Mouse (Mus musculus) midbrain, embryonic 13.5 days (tissue): Measurements from ENCODE around the gene Lrrc29. TPM values are rescaled to one million over a fixed set of nuclear protein-coding genes. Genes with fewer than 3 reads are reported as not detected.

Experiments
- ATAC-seq: fragments of 200-750 bp; cut with Nextera tagmentation; 2 replicates; pipeline ENCODE4 v1.8.0; 2017; ENCODE audit warnings: mild to moderate bottlenecking, moderate TSS enrichment, moderate library complexity
- H3K27ac ChIP-seq: fragments of 300-500 bp; sonication (generic); 2 replicates; pipeline ENCODE4 v1.5.1; 2015; ENCODE audit warnings: inconsistent platforms, mild to moderate bottlenecking, moderate library complexity
- H3K27me3 ChIP-seq: fragments of 300-500 bp; sonication (generic); 2 replicates; pipeline ENCODE4 v1.6.1; 2015; ENCODE audit warnings: mild to moderate bottlenecking, inconsistent platforms
- H3K36me3 ChIP-seq: fragments of 300-500 bp; sonication (generic); 2 replicates; pipeline ENCODE4 v1.6.1; 2015; ENCODE audit warnings: mild to moderate bottlenecking, inconsistent platforms
- H3K4me1 ChIP-seq: fragments of 300-500 bp; sonication (generic); replicated peaks from 2 replicates; pipeline ENCODE4 v1.6.1; 2015; ENCODE audit warnings: inconsistent platforms
- H3K4me2 ChIP-seq: fragments of 300-500 bp; sonication (generic); replicated peaks from 2 replicates; pipeline ENCODE4 v1.6.1; 2015; ENCODE audit warnings: moderate library complexity, mild to moderate bottlenecking, inconsistent platforms
- H3K4me3 ChIP-seq: fragments of 300-500 bp; sonication (generic); replicated peaks from 2 replicates; pipeline ENCODE4 v1.5.1; 2015; ENCODE audit warnings: mild to moderate bottlenecking, inconsistent platforms
- H3K9ac ChIP-seq: fragments of 300-500 bp; sonication (generic); replicated peaks from 2 replicates; pipeline ENCODE4 v1.6.1; 2015; ENCODE audit warnings: mild to moderate bottlenecking, inconsistent platforms
- H3K9me3 ChIP-seq: fragments of 300-500 bp; sonication (generic); 2 replicates; pipeline ENCODE4 v1.6.1; 2016; ENCODE audit warnings: mild to moderate bottlenecking, inconsistent platforms
- WGBS: fragments of 180-500 bp; shearing (Covaris S2); methylation state at CpG from one replicate; pipeline ENCODE4 v1.1.7; 2015; 5-methylcytosine and 5-hydroxymethylcytosine counted together
- polyA plus RNA-seq: library from polyadenylated mRNA; unstranded; fragments of >200 nt; fragmentation: Nextera tagmentation; extraction: Ambion mirVana; gene quantifications from 2 replicates; pipeline ENCODE4 v1.2.1, GENCODE M21; 2015

Gene Lrrc29
- 0.98 and 1.1 TPM in 2 replicates for polyA plus RNA-seq

- under 1% methylated on average over 36 of the region's 36 CpGs for WGBS
Observed at GRCm38 (mm10) chr8:105326141-105326672, at the start of gene Lrrc29, which contains the start of gene Tmem208. Gene Lrrc29, minus strand, starts transcription at chr8:105326278. Gene Tmem208, plus strand, starts transcription at chr8:105326354.

GRCm38 (mm10) chr8:105374513-105374966 is 48.5 kb upstream of the Lrrc29 start:
- peak overlapping the region; percentile 45 for H3K4me2 ChIP-seq
- no peak overlapping the region for H3K27ac ChIP-seq
- peak; percentile 46; the same call in 1 of the 2 replicates for ATAC-seq
- H3K4me3 ChIP-seq, result peak overlapping the region; percentile 12; the same call in 1 of the 2 replicates
- H3K27me3 ChIP-seq, result no peaks in the 10 kb centered on the region
- H3K4me1 ChIP-seq, result peaks cover 8% of the 10 kb centered on the region
- 25% methylated on average over 33 of the region's 33 CpGs for WGBS
- H3K36me3 ChIP-seq, result no peaks in the 10 kb centered on the region
- no peaks in the 10 kb centered on the region for H3K9me3 ChIP-seq
- H3K9ac ChIP-seq, result 0 out of 2 replicates have a peak overlapping the region, but pooled peaks have one; percentile 29

More at GRCm38 (mm10) chr8:105326141-105326672, at the start of gene Lrrc29, which contains the start of gene Tmem208:
- Histone ChIP-seq H3K4me1 (peaks cover 25% of the 10 kb centered on the region), H3K9me3 (no peaks in the 10 kb centered on the region), H3K36me3 (peaks cover 47% of the 10 kb centered on the region), H3K4me3 (peak within 1 kb of the TSS; percentile 76), H3K4me2 (peak within 1 kb of the TSS; percentile 87), H3K27me3 (no peaks in the 10 kb centered on the region), H3K9ac (peak within 1 kb of the TSS; percentile 85), H3K27ac (peak within 1 kb of the TSS; percentile 79)
- peak; percentile 95 for ATAC-seq

GRCm38 (mm10) chr8:105373032-105373431 is 47.0 kb upstream of the Lrrc29 start, which contains the start of gene Plekhg4:
Gene Plekhg4, plus strand, starts transcription at chr8:105373274.
- Histone ChIP-seq H3K4me2 (peak within 1 kb of the TSS; percentile 45), H3K9ac (no peak within 1 kb of the TSS), H3K27me3 (no peaks in the 10 kb centered on the region), H3K9me3 (no peaks in the 10 kb centered on the region), H3K36me3 (peaks cover 6% of the 10 kb centered on the region), H3K27ac (no peak within 1 kb of the TSS), H3K4me1 (peaks cover 8% of the 10 kb centered on the region), H3K4me3 (no peak within 1 kb of the TSS)
- no peak for ATAC-seq
- 59% methylated on average over 2 of the region's 2 CpGs for WGBS

GRCm38 (mm10) chr8:105372473-105372872 is 46.4 kb upstream of the Lrrc29 start:
- H3K9ac ChIP-seq, result no peak overlapping the region
- no peak for ATAC-seq
- peaks cover 6% of the 10 kb centered on the region for H3K36me3 ChIP-seq
- H3K27me3 ChIP-seq, result no peaks in the 10 kb centered on the region
- 71% methylated on average over 9 of the region's 9 CpGs for WGBS
- H3K4me2 ChIP-seq, result no peak overlapping the region
- H3K27ac ChIP-seq, result no peak overlapping the region
- peaks cover 8% of the 10 kb centered on the region for H3K4me1 ChIP-seq
- no peaks in the 10 kb centered on the region for H3K9me3 ChIP-seq
- H3K4me3 ChIP-seq, result no peak overlapping the region

DNA sequence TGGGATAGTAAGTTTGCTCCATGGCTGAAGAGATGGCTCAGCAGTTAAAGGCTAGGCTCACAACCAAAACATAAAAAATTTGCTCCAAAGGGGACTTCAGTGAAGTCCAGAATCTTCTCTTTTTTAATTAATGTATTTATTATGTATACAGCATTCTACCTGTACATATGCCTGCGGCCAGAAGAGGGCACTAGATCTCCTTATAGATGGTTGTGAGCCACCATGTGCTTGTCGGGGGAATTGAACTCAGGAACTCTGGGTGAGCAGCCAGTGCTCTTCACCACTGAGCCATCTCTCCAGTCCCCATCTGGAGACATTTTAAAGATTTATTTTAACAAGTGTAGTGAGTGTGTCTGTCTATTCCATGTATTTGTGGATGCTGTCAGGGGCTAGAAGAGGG is 41.0 kb upstream of the Lrrc29 start:
- H3K36me3 ChIP-seq, result peaks cover 41% of the 10 kb centered on the region
- no peak overlapping the region for H3K4me3 ChIP-seq
- no peaks in the 10 kb centered on the region for H3K27me3 ChIP-seq
- H3K9ac ChIP-seq, result no peak overlapping the region
- no peak overlapping the region for H3K27ac ChIP-seq
- ATAC-seq, result no peak
- H3K4me2 ChIP-seq, result no peak overlapping the region
- H3K4me1 ChIP-seq, result no peaks in the 10 kb centered on the region
- H3K9me3 ChIP-seq, result no peaks in the 10 kb centered on the region
- 78% methylated on average over 2 of the region's 2 CpGs for WGBS

DNA sequence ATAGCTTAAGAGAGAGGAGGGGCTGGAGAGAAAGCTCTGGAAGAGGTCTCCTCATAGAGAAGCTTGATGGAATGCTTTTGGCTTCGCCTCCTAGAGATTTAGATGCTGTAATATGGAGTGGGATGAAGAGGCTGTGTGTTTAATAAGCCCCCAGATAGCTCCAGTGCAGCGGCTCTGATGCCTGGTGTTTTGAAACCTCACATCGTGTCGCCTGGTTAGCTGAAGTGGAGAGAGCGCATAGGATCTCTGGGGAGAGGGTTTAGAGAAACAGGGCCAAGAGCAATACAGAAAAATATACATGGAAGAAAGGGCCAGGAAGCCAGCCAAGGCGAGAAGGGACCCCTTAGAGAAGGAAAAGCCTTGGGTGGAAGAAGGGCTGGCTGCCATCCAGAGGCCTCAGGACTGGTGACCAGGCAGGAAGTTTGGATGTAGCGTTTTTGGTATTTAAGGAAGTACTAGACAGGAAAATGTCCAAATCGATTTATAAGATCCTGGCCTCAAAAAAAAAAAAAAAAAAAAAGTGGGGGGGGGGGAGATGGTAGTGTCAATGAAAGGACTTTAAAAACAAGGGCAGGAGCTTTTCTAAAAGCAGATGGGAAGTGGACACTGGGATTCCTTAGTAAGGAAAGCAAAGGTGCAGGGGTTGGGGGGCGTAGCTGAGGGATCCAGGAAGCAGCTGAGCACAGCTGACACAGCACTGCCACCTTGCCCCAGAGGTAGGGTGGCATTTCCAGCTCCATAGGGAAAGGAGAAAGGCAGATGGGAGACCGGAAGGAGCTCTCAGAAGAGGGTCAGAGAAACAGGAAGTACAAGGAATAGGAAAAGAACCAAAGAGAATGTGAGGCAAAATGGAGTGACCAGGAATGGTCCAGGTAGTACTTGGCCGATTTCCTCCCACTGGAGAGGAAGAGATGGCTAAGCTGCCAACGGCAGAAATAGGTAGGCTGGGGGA is 35.9 kb upstream of the Lrrc29 start:
- ATAC-seq, result no peak
- Histone ChIP-seq H3K36me3 (peaks cover 38% of the 10 kb centered on the region), H3K27ac (no peak overlapping the region; the same call in 1 of the 2 replicates), H3K4me1 (no peaks in the 10 kb centered on the region), H3K9me3 (no peaks in the 10 kb centered on the region), H3K27me3 (no peaks in the 10 kb centered on the region), H3K4me3 (no peak overlapping the region), H3K9ac (no peak overlapping the region), H3K4me2 (no peak overlapping the region)
- 84% methylated on average over 12 of the region's 12 CpGs for WGBS

GRCm38 (mm10) chr8:105359646-105360045 is 33.6 kb upstream of the Lrrc29 start:
- Histone ChIP-seq H3K27me3 (no peaks in the 10 kb centered on the region), H3K4me3 (no peak overlapping the region), H3K36me3 (peaks cover 32% of the 10 kb centered on the region), H3K4me2 (no peak overlapping the region), H3K9ac (no peak overlapping the region), H3K4me1 (no peaks in the 10 kb centered on the region; the same call in 1 of the 2 replicates), H3K27ac (no peak overlapping the region), H3K9me3 (no peaks in the 10 kb centered on the region)
- 35% methylated on average over 4 of the region's 4 CpGs for WGBS
- ATAC-seq, result peak; percentile 47; the same call in 1 of the 2 replicates

GRCm38 (mm10) chr8:105359208-105359607 is 33.1 kb upstream of the Lrrc29 start:
- WGBS, result 67% methylated on average over 15 of the region's 15 CpGs
- ATAC-seq, result peak; percentile 44; the same call in 1 of the 2 replicates
- no peak overlapping the region for H3K9ac ChIP-seq

DNA sequence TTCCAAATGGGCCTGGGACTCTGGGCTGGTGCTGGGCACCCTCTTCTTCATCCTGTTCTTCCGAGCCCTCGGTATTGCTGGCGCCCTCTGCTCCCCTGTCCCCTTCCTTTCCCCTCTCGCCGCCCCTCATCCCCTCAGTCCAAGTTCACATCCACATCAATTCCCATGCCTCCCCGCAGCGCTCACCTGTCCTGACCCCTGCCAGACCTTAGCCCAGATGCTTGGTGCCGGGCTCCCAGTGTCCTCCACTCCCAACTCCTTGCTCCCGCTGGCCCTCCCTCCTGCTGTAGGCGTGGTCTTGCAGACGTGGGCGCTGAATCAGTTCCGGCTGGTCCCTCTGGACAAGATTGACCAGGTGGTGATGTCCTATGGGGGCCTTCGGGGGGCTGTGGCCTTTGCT is 30.6 kb upstream of the Lrrc29 start:
- ATAC-seq, result no peak
- Histone ChIP-seq H3K4me3 (no peak overlapping the region), H3K4me1 (no peaks in the 10 kb centered on the region; the same call in 1 of the 2 replicates), H3K27me3 (no peaks in the 10 kb centered on the region), H3K9me3 (no peaks in the 10 kb centered on the region), H3K9ac (no peak overlapping the region), H3K27ac (no peak overlapping the region), H3K36me3 (peaks cover 16% of the 10 kb centered on the region), H3K4me2 (no peak overlapping the region)
- 89% methylated on average over 14 of the region's 14 CpGs for WGBS

More at GRCm38 (mm10) chr8:105359208-105359607, 33.1 kb upstream of the Lrrc29 start:
- H3K4me3 ChIP-seq, result no peak overlapping the region
- no peak overlapping the region for H3K27ac ChIP-seq
- no peaks in the 10 kb centered on the region for H3K9me3 ChIP-seq
- no peak overlapping the region for H3K4me2 ChIP-seq
- H3K36me3 ChIP-seq, result peaks cover 28% of the 10 kb centered on the region
- no peaks in the 10 kb centered on the region for H3K27me3 ChIP-seq
- H3K4me1 ChIP-seq, result no peaks in the 10 kb centered on the region; the same call in 1 of the 2 replicates

- H3K36me3 ChIP-seq, result peaks cover 16% of the 10 kb centered on the region
- no peak overlapping the region for H3K27ac ChIP-seq
- no peaks in the 10 kb centered on the region for H3K9me3 ChIP-seq
- H3K9ac ChIP-seq, result no peak overlapping the region
- ATAC-seq, result no peak
- 57% methylated on average over 26 of the region's 26 CpGs for WGBS
- H3K4me1 ChIP-seq, result peaks cover 6% of the 10 kb centered on the region
- H3K4me3 ChIP-seq, result no peak overlapping the region
- H3K4me2 ChIP-seq, result no peak overlapping the region
- H3K27me3 ChIP-seq, result 0 out of 2 replicates have a peak, but pooled peaks cover 3% of the 10 kb centered on the region
Observed at GRCm38 (mm10) chr8:105355179-105356024, 29.3 kb upstream of the Lrrc29 start.

DNA sequence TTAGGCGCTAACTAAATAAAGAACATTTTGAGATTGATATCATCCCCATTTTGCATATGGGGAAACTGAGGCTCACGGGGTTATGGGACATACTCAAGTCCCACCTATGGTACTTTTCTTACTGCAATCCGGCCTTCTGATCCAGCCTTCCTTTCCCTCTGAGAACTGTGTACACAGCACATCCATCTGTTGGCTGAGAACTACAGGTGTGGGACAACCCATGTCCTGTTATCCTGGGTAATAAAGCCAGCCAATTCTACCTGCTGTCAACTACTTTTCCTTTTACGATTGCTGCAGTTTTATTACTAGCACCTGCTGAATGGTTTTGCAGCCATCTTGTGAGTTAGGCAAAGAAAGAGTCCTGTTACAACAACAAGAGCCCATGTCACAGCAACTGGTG is 28.5 kb upstream of the Lrrc29 start:
- Histone ChIP-seq H3K4me1 (peaks cover 15% of the 10 kb centered on the region), H3K27me3 (0 out of 2 replicates have a peak, but pooled peaks cover 3% of the 10 kb centered on the region), H3K9ac (no peak overlapping the region), H3K4me2 (no peak overlapping the region), H3K36me3 (peaks cover 16% of the 10 kb centered on the region), H3K4me3 (no peak overlapping the region), H3K9me3 (no peaks in the 10 kb centered on the region), H3K27ac (no peak overlapping the region)
- no peak for ATAC-seq
- 90% methylated on average over 4 of the region's 4 CpGs for WGBS
